Mouse (Mus musculus): ENCODE results near the gene Glt6d1.
"Not testable (repeated sequence)": the region's sequence is repeated elsewhere in the genome, so short reads cannot be mapped to it uniquely, and the experiment has no call there.

Glt6d1 gene

GRCm38 (mm10) chr2:25815748-25816147 lies at the start of gene Glt6d1:
Gene Glt6d1, minus strand, starts transcription at chr2:25815848.
- DNase-seq = not testable (repeated sequence)

- peak in 1 of 2 experiments; percentile 46 for DNase-seq
Measured at GRCm38 (mm10) chr2:25865412-25865811, 49.8 kb upstream of the Glt6d1 start.

DNA sequence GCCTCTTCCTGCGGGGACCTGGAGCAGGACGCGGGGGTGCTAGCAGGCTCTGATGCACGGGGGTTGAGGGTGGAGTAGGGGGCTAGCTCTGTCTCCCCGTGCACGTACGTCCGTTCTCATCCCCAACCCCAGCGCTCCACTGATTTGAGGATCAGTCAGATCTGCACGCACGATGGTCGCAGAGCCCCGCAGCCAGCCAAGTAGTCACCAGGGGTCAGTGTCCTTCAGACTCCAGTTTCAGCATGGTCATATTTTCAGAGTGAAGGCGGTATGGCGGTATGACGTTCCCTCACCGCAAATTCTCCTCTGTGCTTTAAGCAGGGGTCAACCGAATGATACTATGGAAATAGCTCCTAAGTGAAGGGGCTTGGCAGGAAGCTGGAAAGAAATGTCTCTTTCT lies 48.6 kb upstream of the Glt6d1 start:
- DNase-seq = no peak

DNA sequence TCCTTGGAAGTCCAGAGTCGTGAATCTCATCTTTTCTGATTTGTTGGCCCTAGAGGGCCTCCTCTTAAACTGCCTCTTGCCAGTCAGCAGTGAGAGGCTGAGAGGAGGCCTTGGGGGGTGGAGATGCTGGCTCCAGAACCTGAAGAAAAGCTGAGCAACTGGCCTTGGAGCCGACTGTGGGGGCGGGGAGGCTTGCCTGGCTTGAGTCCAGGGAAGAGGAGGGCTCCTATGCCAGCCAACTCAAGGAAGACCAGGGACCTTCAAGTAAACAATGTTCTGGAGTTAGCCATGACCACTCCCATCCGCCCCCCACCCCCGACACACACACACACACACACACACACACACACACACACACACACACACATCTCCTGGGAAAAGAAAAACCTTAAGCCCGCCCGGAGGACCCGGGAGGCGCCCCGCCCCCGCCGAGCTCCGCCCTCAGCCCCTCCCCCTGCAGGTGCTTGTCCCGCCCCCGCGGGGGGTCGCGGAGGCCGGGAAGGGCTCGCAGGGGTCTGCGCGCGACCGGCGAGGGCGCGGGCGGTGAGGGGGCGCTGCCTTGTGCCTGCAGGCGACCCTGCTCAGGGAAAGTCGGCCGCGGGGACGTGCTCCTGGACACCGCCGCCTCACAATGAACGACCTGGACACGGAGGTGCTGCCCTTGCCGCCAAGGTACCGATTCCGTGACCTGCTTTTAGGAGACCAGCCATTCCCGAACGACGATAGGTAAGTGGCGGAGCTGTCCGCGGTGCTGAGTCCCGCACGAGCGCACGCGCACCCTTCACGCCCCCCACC lies 47.9 kb upstream of the Glt6d1 start, which contains the start of gene Kcnt1:
Kcnt1 (plus strand) TSS at position 398 of the 795 bp plus-strand sequence.
- DNase-seq = peak; percentile 53 to 69

DNA sequence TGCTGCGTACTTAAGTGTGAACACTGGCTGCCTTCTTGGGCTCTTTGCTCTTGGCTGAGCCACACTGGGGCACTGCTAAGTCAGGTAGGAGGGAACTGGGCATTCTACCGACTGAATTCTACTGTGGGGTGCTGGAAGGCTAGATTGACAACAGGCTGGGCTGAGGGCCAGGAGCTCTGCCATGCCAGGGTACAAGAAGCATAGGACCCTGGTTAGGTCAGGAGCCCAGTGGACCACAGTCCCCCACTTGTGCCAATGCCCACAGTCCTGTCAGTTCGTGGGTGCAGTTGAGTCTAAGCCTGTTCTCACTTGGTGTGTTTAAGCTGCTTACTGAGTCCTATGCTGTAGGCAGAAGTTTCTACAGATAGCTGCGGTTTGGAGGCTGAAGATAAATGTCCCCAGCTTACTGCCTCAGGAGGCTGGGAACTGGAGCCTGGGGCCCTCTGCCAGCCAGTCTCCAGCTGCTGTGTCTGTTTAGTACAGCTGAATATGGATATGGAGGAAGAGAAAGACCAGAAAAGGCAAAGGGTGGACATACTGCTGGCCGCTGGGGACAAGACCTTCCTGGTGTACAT lies 47.1 kb upstream of the Glt6d1 start:
- DNase-seq = no peak

DNA sequence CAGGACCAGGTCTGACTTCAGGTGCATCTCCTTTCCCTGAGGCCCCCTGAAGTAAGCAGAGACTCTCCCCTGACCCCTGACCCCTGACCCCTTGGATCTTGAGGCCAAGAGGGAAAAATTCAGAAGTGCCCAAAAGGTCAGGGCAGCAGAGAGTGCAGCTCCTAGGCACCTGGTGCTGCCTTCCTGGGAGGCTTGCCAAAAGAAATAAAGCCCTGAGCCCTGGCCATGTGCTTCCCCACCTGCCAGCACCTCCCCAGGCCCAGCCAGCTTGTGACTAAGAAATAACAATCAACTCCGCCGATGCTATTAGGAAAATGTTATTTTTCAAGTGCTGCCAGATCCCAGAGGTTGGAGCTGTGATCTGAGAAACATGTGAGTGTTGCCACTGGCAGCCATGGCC lies 46.4 kb upstream of the Glt6d1 start:
- no peak for DNase-seq

DNA sequence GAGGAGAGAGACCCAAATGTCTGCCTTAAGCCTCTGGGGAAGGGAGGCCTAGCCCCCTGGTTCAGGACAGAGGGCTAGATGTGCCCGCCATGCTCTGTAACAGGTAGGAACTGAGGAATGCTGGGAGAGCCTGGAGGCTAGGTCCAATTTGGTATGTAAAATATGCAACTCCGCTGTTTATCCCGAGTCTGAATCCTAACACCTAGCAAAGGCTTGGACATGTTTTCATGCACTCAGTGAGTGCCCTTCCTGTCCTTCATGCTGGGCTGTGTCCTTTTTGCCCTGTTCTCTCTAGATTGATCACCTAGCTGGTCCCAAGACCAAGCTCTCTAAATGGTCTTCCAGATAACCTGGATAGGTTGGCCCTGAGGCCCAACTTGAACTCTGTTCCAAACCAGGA lies 44.2 kb upstream of the Glt6d1 start:
- DNase-seq = no peak

- DNase-seq = no peak
Measured at GRCm38 (mm10) chr2:25853998-25854397, 38.4 kb upstream of the Glt6d1 start.

- peak; percentile 17 to 74 for DNase-seq
Measured at GRCm38 (mm10) chr2:25852626-25853025, 37.0 kb upstream of the Glt6d1 start.

GRCm38 (mm10) chr2:25850330-25850729 lies 34.7 kb upstream of the Glt6d1 start:
- DNase-seq = peak; percentile 48 to 61

DNA sequence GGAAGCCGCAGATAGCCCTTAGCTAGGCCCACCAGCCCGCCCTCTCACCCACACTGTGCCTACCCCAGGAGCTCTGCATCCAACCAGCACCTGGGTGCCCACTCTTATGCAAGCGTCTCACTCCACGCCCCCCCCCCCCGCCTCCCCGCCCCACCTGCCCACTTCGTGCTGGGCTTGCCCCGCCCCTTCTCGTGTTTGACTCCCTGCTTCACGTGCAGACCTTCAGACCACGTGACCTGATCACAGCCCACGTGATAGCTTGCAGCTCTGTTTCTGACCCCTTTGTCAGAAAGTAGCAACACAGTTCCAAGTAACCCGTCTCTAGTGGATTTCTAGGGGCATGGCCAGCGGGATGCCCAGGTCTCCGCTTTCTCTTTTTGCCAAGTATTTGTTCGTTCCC lies 31.6 kb upstream of the Glt6d1 start, which contains the start of gene Sohlh1:
Sohlh1 (minus strand) TSS at position 23 of the 400 bp plus-strand sequence.
- DNase-seq = no peak

- DNase-seq = no peak
Measured at GRCm38 (mm10) chr2:25846516-25846915, 30.9 kb upstream of the Glt6d1 start.

DNA sequence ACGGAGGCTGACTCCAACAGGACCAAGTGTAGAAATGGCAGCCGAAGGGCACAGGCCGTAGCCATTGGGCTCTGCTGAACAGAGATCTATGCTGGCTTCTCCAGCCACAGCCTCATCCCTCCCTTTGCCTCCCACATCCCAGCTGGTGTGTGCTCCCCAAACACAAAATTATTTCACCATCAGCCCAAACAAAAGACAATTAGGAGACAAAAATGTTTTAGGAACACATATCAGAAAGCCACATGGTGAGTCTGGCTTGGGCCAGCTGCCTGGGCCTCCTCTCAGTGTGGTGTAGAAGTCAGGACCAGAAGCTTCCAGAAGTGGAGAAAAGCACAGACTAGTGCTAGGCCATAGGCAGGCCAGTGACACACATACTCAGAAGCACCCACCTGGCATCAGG lies 28.4 kb upstream of the Glt6d1 start:
- DNase-seq = peak in 1 of 2 experiments; percentile 56

DNA sequence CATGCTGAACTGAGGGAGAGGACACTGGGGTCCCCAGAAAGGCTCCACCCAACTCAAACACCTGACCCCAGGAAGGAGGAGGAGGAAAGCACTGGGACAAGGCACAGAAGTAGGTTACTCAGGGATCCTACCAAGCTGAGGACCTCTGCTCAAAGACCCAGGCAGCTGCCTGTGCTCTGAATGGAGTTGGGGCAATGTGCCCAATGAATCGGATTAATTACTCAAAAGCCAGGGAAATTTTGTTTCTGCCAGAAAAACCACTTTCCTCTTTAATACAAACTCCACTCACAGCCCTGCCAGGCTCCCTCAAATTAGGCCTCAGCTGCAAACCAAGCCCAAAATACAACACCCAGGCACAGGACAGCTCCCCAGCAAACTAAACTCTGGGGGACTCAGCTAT lies 27.1 kb upstream of the Glt6d1 start:
- DNase-seq = no peak

GRCm38 (mm10) chr2:25842161-25842560 lies 26.5 kb upstream of the Glt6d1 start:
- no peak for DNase-seq

GRCm38 (mm10) chr2:25836291-25836690 lies 20.6 kb upstream of the Glt6d1 start:
- peak; percentile 56 to 76 for DNase-seq

GRCm38 (mm10) chr2:25830786-25831185 lies 15.1 kb upstream of the Glt6d1 start:
- DNase-seq = peak in 1 of 2 experiments; percentile 33

DNA sequence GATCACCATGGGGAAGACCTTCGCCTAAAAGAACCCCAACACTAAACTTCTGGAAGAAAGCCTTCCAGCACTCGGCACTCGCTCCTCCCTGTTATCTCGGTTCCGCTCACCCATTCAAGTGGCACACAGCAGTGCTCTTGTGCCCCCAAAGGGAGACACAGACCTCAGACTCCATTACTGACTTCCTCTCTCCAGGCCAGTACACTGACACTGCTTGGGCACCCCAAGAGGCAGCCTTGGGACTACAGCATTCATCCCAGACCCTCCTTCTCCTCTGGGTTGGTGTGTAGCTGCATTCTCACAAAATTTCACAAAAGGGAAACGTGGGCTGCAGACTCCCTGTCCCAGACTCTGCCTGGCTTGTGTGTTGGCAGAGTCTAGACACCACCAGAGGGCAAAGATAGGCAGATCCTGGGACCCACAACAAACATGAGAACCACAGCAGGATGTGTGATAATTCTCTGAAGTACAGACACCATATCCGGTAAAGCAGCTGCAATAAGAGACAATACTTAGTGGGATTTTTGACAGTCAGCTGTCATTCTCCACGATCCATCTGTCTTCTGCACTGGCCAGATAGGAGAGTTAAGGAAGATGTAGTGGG lies 12.8 kb upstream of the Glt6d1 start:
- peak in 1 of 2 experiments; percentile 16 for DNase-seq

DNA sequence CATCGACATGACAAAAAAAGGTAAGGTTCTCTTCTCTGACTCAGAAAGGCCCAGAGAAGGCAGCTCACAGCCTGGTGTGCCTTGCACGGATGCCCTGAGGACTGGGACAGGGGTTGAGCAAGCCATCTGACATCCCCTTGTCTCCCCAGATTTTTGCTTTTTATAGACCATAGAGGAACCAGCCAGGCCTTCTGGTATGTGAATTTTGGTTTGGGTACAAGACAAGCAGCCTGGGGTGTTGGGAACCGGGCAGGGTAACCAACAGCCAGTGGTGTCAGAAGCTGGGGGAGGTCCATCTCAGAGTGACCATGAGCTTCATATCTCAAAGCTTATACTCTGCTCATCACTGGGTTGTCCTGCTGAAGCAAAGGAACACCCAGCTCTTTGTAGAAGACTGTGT lies 9.1 kb upstream of the Glt6d1 start:
- DNase-seq = no peak

GRCm38 (mm10) chr2:25822806-25823205 lies 7.2 kb upstream of the Glt6d1 start, which contains the start of gene Lcn9:
Gene Lcn9, plus strand, starts transcription at chr2:25823153.
- no peak for DNase-seq

DNA sequence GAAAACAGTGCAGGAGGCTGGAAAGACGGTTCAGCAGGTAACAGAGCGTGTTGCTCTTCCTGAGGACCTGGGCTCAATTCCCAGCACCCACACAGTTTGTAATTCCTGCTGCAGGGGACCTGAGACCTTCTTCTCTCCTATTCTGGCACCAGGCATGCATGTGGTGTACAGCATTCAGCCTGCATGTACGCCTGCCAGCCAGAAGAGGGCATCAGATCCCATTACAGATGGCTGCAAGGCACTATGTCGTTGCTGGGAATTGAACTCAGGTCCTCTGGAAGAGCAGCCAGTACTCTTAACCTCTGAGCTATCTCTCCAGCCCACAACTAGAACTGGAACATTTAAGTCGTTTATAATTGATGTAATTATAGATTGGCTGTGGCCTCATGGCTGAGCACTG lies 2.3 kb downstream of the Glt6d1 start:
- DNase-seq = no peak

DNA sequence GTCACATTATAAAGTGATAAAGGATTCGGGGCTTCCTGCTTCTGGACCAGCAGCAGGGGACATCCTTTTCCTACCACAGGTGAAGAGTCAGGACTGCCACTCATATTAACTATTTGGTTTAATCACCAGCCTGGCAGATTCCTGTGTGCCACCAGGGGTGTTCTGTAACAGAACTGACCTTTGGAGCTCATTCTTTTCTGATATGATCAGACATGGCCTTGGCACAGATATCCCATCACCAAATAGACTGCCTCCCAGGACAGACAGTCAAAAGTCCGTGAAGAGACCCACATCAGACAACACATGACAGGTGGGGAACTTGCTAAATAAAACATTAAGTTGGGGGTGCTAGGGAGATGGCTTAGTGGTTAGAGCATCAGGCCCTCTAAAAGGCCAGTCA lies 3.9 kb downstream of the Glt6d1 start:
- DNase-seq = no peak

DNA sequence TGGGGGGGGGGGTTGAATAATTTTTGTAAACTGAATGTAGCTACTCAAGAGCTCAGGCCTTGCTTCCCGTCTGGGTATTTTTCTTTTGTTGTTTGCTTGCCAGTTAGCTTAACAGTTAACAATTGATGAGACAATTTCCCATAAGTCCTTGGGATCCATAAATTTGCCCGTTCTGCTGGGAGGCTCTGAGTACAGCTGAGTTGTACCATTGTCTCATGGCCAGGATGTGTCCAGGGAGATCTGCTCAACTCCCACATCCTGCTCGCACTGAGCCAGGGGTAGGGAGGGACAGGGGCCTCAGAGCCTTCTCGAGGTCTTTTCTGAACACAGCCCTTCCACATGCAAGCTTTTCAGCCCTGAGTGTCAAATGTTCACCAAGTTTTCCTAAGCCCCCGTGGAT lies 17.6 kb downstream of the Glt6d1 start:
- no peak for DNase-seq

GRCm38 (mm10) chr2:25797635-25798034 lies 18.0 kb downstream of the Glt6d1 start:
- no peak for DNase-seq
